Mouse (Mus musculus): Measurements from ENCODE around the gene Slx4ip. TPM values are rescaled to one million over a fixed set of nuclear protein-coding genes. Genes with fewer than 3 reads are reported as not detected.

Slx4ip gene
- polyA plus RNA-seq, 1 experiment = 4.0 TPM

GRCm38 (mm10) chr2:136938249-136938648 lies 47.2 kb downstream of the Slx4ip start:
- H3K27ac ChIP-seq (ENCODE audit: insufficient read depth, low read length) = no peak overlapping the region
- no peak for TF ChIP-seq CTCF (IDR thresholded peaks at IDR 0.05; ENCODE audit: extremely low read depth, insufficient read depth, low read length)
- TF ChIP-seq POLR2A (IDR thresholded peaks at IDR 0.05; ENCODE audit: extremely low read depth, insufficient read depth, low read length) = no peak
- no peaks in the 10 kb centered on the region for H3K4me1 ChIP-seq (ENCODE audit: control insufficient read depth, insufficient read depth, low read length)
- H3K4me3 ChIP-seq (ENCODE audit: insufficient read depth, low read length) = no peak overlapping the region

GRCm38 (mm10) chr2:136946297-136946696 lies 55.3 kb downstream of the Slx4ip start:
- Histone ChIP-seq H3K4me1 (ENCODE audit: control insufficient read depth, insufficient read depth, low read length) (no peaks in the 10 kb centered on the region), H3K4me3 (ENCODE audit: insufficient read depth, low read length) (no peak overlapping the region), H3K27ac (ENCODE audit: insufficient read depth, low read length) (no peak overlapping the region)
- TF ChIP-seq CTCF (IDR thresholded peaks at IDR 0.05; ENCODE audit: extremely low read depth, insufficient read depth, low read length) = no peak
- no peak for TF ChIP-seq POLR2A (IDR thresholded peaks at IDR 0.05; ENCODE audit: extremely low read depth, insufficient read depth, low read length)

GRCm38 (mm10) chr2:136947500-136947899 lies 56.5 kb downstream of the Slx4ip start:
- Histone ChIP-seq H3K4me3 (ENCODE audit: insufficient read depth, low read length) (no peak overlapping the region), H3K27ac (ENCODE audit: insufficient read depth, low read length) (no peak overlapping the region), H3K4me1 (ENCODE audit: control insufficient read depth, insufficient read depth, low read length) (no peaks in the 10 kb centered on the region)
- TF ChIP-seq CTCF (IDR thresholded peaks at IDR 0.05; ENCODE audit: extremely low read depth, insufficient read depth, low read length) (no peak), POLR2A (IDR thresholded peaks at IDR 0.05; ENCODE audit: extremely low read depth, insufficient read depth, low read length) (no peak)

- no peak overlapping the region for H3K4me3 ChIP-seq (ENCODE audit: insufficient read depth, low read length)
- no peak overlapping the region for H3K27ac ChIP-seq (ENCODE audit: insufficient read depth, low read length)
- H3K4me1 ChIP-seq (ENCODE audit: control insufficient read depth, insufficient read depth, low read length) = no peaks in the 10 kb centered on the region
- TF ChIP-seq CTCF (IDR thresholded peaks at IDR 0.05; ENCODE audit: extremely low read depth, insufficient read depth, low read length) (no peak), POLR2A (IDR thresholded peaks at IDR 0.05; ENCODE audit: extremely low read depth, insufficient read depth, low read length) (no peak)
Measured at GRCm38 (mm10) chr2:136947937-136948336, 56.9 kb downstream of the Slx4ip start.

GRCm38 (mm10) chr2:136952238-136952637 lies 61.2 kb downstream of the Slx4ip start:
- TF ChIP-seq POLR2A (IDR thresholded peaks at IDR 0.05; ENCODE audit: extremely low read depth, insufficient read depth, low read length) (no peak), CTCF (IDR thresholded peaks at IDR 0.05; ENCODE audit: extremely low read depth, insufficient read depth, low read length) (no peak)
- no peaks in the 10 kb centered on the region for H3K4me1 ChIP-seq (ENCODE audit: control insufficient read depth, insufficient read depth, low read length)
- no peak overlapping the region for H3K4me3 ChIP-seq (ENCODE audit: insufficient read depth, low read length)
- no peak overlapping the region for H3K27ac ChIP-seq (ENCODE audit: insufficient read depth, low read length)

GRCm38 (mm10) chr2:136955726-136956571 lies 64.9 kb downstream of the Slx4ip start:
- Histone ChIP-seq H3K4me1 (ENCODE audit: control insufficient read depth, insufficient read depth, low read length) (no peaks in the 10 kb centered on the region), H3K4me3 (ENCODE audit: insufficient read depth, low read length) (no peak overlapping the region), H3K27ac (ENCODE audit: insufficient read depth, low read length) (no peak overlapping the region)
- TF ChIP-seq POLR2A (IDR thresholded peaks at IDR 0.05; ENCODE audit: extremely low read depth, insufficient read depth, low read length) (no peak), CTCF (IDR thresholded peaks at IDR 0.05; ENCODE audit: extremely low read depth, insufficient read depth, low read length) (no peak)

- no peak for TF ChIP-seq CTCF (IDR thresholded peaks at IDR 0.05; ENCODE audit: extremely low read depth, insufficient read depth, low read length)
- TF ChIP-seq POLR2A (IDR thresholded peaks at IDR 0.05; ENCODE audit: extremely low read depth, insufficient read depth, low read length) = no peak
- Histone ChIP-seq H3K4me1 (ENCODE audit: control insufficient read depth, insufficient read depth, low read length) (no peaks in the 10 kb centered on the region), H3K4me3 (ENCODE audit: insufficient read depth, low read length) (no peak overlapping the region), H3K27ac (ENCODE audit: insufficient read depth, low read length) (no peak overlapping the region)
Measured at GRCm38 (mm10) chr2:136958697-136959096, 67.7 kb downstream of the Slx4ip start.

- TF ChIP-seq POLR2A (IDR thresholded peaks at IDR 0.05; ENCODE audit: extremely low read depth, insufficient read depth, low read length) = no peak
- no peak for TF ChIP-seq CTCF (IDR thresholded peaks at IDR 0.05; ENCODE audit: extremely low read depth, insufficient read depth, low read length)
- no peaks in the 10 kb centered on the region for H3K4me1 ChIP-seq (ENCODE audit: control insufficient read depth, insufficient read depth, low read length)
- H3K27ac ChIP-seq (ENCODE audit: insufficient read depth, low read length) = no peak overlapping the region
- no peak overlapping the region for H3K4me3 ChIP-seq (ENCODE audit: insufficient read depth, low read length)
Measured at GRCm38 (mm10) chr2:136975774-136976173, 84.8 kb downstream of the Slx4ip start.

- H3K27ac ChIP-seq (ENCODE audit: insufficient read depth, low read length) = no peak overlapping the region
- TF ChIP-seq CTCF (IDR thresholded peaks at IDR 0.05; ENCODE audit: extremely low read depth, insufficient read depth, low read length) = no peak
- TF ChIP-seq POLR2A (IDR thresholded peaks at IDR 0.05; ENCODE audit: extremely low read depth, insufficient read depth, low read length) = no peak
- H3K4me3 ChIP-seq (ENCODE audit: insufficient read depth, low read length) = no peak overlapping the region
- H3K4me1 ChIP-seq (ENCODE audit: control insufficient read depth, insufficient read depth, low read length) = no peaks in the 10 kb centered on the region
Measured at GRCm38 (mm10) chr2:136979056-136979772, 88.2 kb downstream of the Slx4ip start.

Measured in cortical plate, adult 2 months (tissue).